Mouse (Mus musculus): ENCODE measurements around the gene Nr1h3.

Nr1h3 gene

GRCm38 (mm10) chr2:91202222-91202971 is at the start of gene Nr1h3, which contains the start of gene Acp2:
Gene Nr1h3, minus strand, starts transcription at chr2:91202834.
Gene Acp2, plus strand, starts transcription at chr2:91202885.
- peak; percentile 94 for DNase-seq

GRCm38 (mm10) chr2:91252001-91252400 is 49.4 kb upstream of the Nr1h3 start:
- DNase-seq, result no peak

GRCm38 (mm10) chr2:91248366-91248765 is 45.7 kb upstream of the Nr1h3 start:
- DNase-seq, result no peak

- DNase-seq, result no peak
Observed at GRCm38 (mm10) chr2:91244557-91245228, 42.1 kb upstream of the Nr1h3 start.

GRCm38 (mm10) chr2:91243416-91243815 is 40.8 kb upstream of the Nr1h3 start:
- DNase-seq, result no peak

- DNase-seq, result no peak
Observed at GRCm38 (mm10) chr2:91242547-91242946, 39.9 kb upstream of the Nr1h3 start.

- DNase-seq, result peak; percentile 11
Observed at GRCm38 (mm10) chr2:91237511-91238080, 35.0 kb upstream of the Nr1h3 start.

- DNase-seq, result peak; percentile 92
Observed at GRCm38 (mm10) chr2:91236601-91237510, 34.2 kb upstream of the Nr1h3 start, which contains the start of gene Ddb2. Gene Ddb2, minus strand, starts transcription at chr2:91236982.

- DNase-seq, result no peak
Observed at GRCm38 (mm10) chr2:91229735-91230134, 27.1 kb upstream of the Nr1h3 start.

- no peak for DNase-seq
Observed at GRCm38 (mm10) chr2:91223614-91224013, 21.0 kb upstream of the Nr1h3 start.

- no peak for DNase-seq
Observed at GRCm38 (mm10) chr2:91220501-91220900, 17.9 kb upstream of the Nr1h3 start.

- no peak for DNase-seq
Observed at GRCm38 (mm10) chr2:91217032-91217431, 14.4 kb upstream of the Nr1h3 start.

GRCm38 (mm10) chr2:91213311-91213710 is 10.7 kb upstream of the Nr1h3 start:
- DNase-seq, result no peak

GRCm38 (mm10) chr2:91206254-91206775 is 3.7 kb upstream of the Nr1h3 start:
- DNase-seq, result no peak

GRCm38 (mm10) chr2:91202972-91203656 is 480 bp upstream of the Nr1h3 start:
- DNase-seq, result no peak

- no peak for DNase-seq
Observed at GRCm38 (mm10) chr2:91198888-91199287, 3.7 kb downstream of the Nr1h3 start.

GRCm38 (mm10) chr2:91196577-91197001 is 6.0 kb downstream of the Nr1h3 start:
- peak; percentile 32 for DNase-seq

GRCm38 (mm10) chr2:91194624-91195332 is 7.9 kb downstream of the Nr1h3 start:
- peak; percentile 90 for DNase-seq

- DNase-seq, result no peak
Observed at GRCm38 (mm10) chr2:91190501-91190900, 12.1 kb downstream of the Nr1h3 start.

GRCm38 (mm10) chr2:91187431-91187830 is 15.2 kb downstream of the Nr1h3 start:
- no peak for DNase-seq

- DNase-seq, result no peak
Observed at GRCm38 (mm10) chr2:91186208-91186607, 16.4 kb downstream of the Nr1h3 start.
